Mouse (Mus musculus): ENCODE measurements around the gene Fxyd1.

Fxyd1 gene

GRCm38 (mm10) chr7:31008889-31009288 is 48.1 kb downstream of the Fxyd1 start:
- no peak for DNase-seq

GRCm38 (mm10) chr7:31008175-31008574 is 48.8 kb downstream of the Fxyd1 start:
- no peak for DNase-seq

DNA sequence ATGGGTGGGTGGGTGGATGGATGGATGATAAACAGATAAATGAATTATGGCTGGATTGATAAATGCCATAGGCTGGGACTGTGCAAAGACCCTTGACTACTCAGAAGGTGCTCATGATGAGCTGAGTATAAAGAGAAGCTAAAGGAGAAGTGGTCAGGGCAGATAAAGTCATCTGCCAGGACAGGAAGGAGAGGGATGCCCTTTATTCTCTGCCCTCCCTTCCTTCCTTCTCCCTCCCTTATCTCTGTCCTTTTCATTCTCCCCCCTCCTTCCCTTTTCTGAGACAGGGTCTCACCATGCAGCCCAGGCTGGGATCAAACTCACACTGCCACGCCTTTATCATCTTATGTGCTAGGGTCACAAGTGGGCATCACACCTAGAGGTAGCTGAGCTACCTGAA is 49.2 kb downstream of the Fxyd1 start:
- DNase-seq = no peak

DNA sequence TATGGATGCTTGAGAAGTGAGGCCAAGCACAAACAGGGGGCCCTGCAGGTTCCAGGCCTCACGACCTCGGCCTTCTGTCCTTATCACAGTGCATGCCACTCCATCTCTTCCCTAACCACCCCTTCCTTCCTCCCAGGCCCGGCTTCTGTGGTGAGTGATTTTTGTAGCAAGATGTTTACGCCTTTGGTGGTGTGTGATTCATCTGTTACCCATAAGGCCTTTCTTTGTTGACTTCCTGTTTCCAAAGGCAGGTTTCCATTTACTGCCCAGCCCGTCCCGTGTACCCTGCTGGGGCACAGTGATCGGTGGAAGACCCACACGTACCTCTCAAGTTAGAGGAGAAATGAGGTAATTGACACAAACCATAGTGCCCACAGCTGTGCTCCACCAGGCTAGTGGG is 54.3 kb downstream of the Fxyd1 start:
- peak; percentile 30 to 40 for DNase-seq
